Mouse (Mus musculus) midbrain, embryonic 13.5 days (tissue): Measurements from ENCODE around the gene Cln3. TPM values are rescaled to one million over a fixed set of nuclear protein-coding genes. Genes with fewer than 3 reads are reported as not detected.

ENCODE experiments used
- ATAC-seq: fragments of 200-750 bp; cut with Nextera tagmentation; 2 replicates; pipeline ENCODE4 v1.8.0; 2017; ENCODE audit warnings: mild to moderate bottlenecking, moderate TSS enrichment, moderate library complexity
- H3K27ac ChIP-seq: fragments of 300-500 bp; sonication (generic); 2 replicates; pipeline ENCODE4 v1.5.1; 2015; ENCODE audit warnings: inconsistent platforms, mild to moderate bottlenecking, moderate library complexity
- H3K27me3 ChIP-seq: fragments of 300-500 bp; sonication (generic); 2 replicates; pipeline ENCODE4 v1.6.1; 2015; ENCODE audit warnings: mild to moderate bottlenecking, inconsistent platforms
- H3K36me3 ChIP-seq: fragments of 300-500 bp; sonication (generic); 2 replicates; pipeline ENCODE4 v1.6.1; 2015; ENCODE audit warnings: mild to moderate bottlenecking, inconsistent platforms
- H3K4me1 ChIP-seq: fragments of 300-500 bp; sonication (generic); replicated peaks from 2 replicates; pipeline ENCODE4 v1.6.1; 2015; ENCODE audit warnings: inconsistent platforms
- H3K4me2 ChIP-seq: fragments of 300-500 bp; sonication (generic); replicated peaks from 2 replicates; pipeline ENCODE4 v1.6.1; 2015; ENCODE audit warnings: moderate library complexity, mild to moderate bottlenecking, inconsistent platforms
- H3K4me3 ChIP-seq: fragments of 300-500 bp; sonication (generic); replicated peaks from 2 replicates; pipeline ENCODE4 v1.5.1; 2015; ENCODE audit warnings: mild to moderate bottlenecking, inconsistent platforms
- H3K9ac ChIP-seq: fragments of 300-500 bp; sonication (generic); replicated peaks from 2 replicates; pipeline ENCODE4 v1.6.1; 2015; ENCODE audit warnings: mild to moderate bottlenecking, inconsistent platforms
- H3K9me3 ChIP-seq: fragments of 300-500 bp; sonication (generic); 2 replicates; pipeline ENCODE4 v1.6.1; 2016; ENCODE audit warnings: mild to moderate bottlenecking, inconsistent platforms
- WGBS: fragments of 180-500 bp; shearing (Covaris S2); methylation state at CpG from one replicate; pipeline ENCODE4 v1.1.7; 2015; 5-methylcytosine and 5-hydroxymethylcytosine counted together
- polyA plus RNA-seq: library from polyadenylated mRNA; unstranded; fragments of >200 nt; fragmentation: Nextera tagmentation; extraction: Ambion mirVana; gene quantifications from 2 replicates; pipeline ENCODE4 v1.2.1, GENCODE M21; 2015

Gene Cln3
- polyA plus RNA-seq, 1 experiment from 2014 or later: 28.8 TPM

- H3K27ac ChIP-seq: no peak overlapping the region
- no peak overlapping the region for H3K4me2 ChIP-seq
- no peaks in the 10 kb centered on the region for H3K36me3 ChIP-seq
- no peak for ATAC-seq
- 85% methylated on average over 10 of the region's 10 CpGs for WGBS
- no peak overlapping the region for H3K9ac ChIP-seq
- H3K4me3 ChIP-seq: no peak overlapping the region
- no peaks in the 10 kb centered on the region for H3K9me3 ChIP-seq
- no peaks in the 10 kb centered on the region for H3K4me1 ChIP-seq
- no peaks in the 10 kb centered on the region for H3K27me3 ChIP-seq
Measured at GRCm38 (mm10) chr7:126619559-126620275, 34.1 kb upstream of the Cln3 start.

GRCm38 (mm10) chr7:126616707-126617106 lies 31.1 kb upstream of the Cln3 start:
- H3K4me1 ChIP-seq: no peaks in the 10 kb centered on the region
- WGBS: 74% methylated on average over 3 of the region's 3 CpGs
- no peak for ATAC-seq

GRCm38 (mm10) chr7:126612736-126613135 lies 27.1 kb upstream of the Cln3 start:
- Histone ChIP-seq H3K4me2 (no peak overlapping the region), H3K4me1 (no peaks in the 10 kb centered on the region), H3K9ac (no peak overlapping the region), H3K36me3 (no peaks in the 10 kb centered on the region), H3K27me3 (no peaks in the 10 kb centered on the region), H3K4me3 (no peak overlapping the region), H3K27ac (no peak overlapping the region), H3K9me3 (no peaks in the 10 kb centered on the region)
- 73% methylated on average over 3 of the region's 3 CpGs for WGBS
- no peak for ATAC-seq

More at GRCm38 (mm10) chr7:126616707-126617106, 31.1 kb upstream of the Cln3 start:
- H3K36me3 ChIP-seq: no peaks in the 10 kb centered on the region
- H3K9me3 ChIP-seq: no peaks in the 10 kb centered on the region
- no peak overlapping the region for H3K9ac ChIP-seq
- no peak overlapping the region for H3K4me3 ChIP-seq
- H3K4me2 ChIP-seq: no peak overlapping the region
- no peak overlapping the region for H3K27ac ChIP-seq
- no peaks in the 10 kb centered on the region for H3K27me3 ChIP-seq

DNA sequence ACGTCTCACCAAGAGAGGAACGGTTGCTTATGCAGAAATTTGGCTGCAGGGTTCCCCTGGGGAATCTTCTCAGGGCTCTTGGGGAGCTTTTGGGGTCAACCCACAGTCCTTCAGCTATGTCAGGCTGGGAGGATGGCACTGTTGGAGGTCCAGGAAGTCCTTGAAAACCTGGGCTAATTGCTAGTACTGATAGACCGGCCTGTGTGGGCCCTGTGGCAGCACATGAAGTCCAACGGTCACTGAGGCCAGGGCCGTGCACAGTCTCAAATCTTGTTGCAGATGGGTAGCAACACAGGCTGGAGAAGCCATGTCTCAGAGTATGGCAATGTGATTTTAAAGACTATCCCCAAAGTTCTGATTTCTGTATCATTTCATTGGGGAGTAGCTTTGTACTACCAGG lies 22.2 kb upstream of the Cln3 start:
- H3K27me3 ChIP-seq: no peaks in the 10 kb centered on the region
- no peak overlapping the region for H3K9ac ChIP-seq
- no peak overlapping the region for H3K4me2 ChIP-seq
- ATAC-seq: no peak
- no peaks in the 10 kb centered on the region for H3K36me3 ChIP-seq
- H3K4me3 ChIP-seq: no peak overlapping the region
- H3K9me3 ChIP-seq: no peaks in the 10 kb centered on the region
- H3K27ac ChIP-seq: no peak overlapping the region
- 91% methylated on average over 5 of the region's 5 CpGs for WGBS
- H3K4me1 ChIP-seq: no peaks in the 10 kb centered on the region

- H3K27ac ChIP-seq: no peak overlapping the region
- H3K9me3 ChIP-seq: no peaks in the 10 kb centered on the region
- no peak overlapping the region for H3K9ac ChIP-seq
- H3K27me3 ChIP-seq: no peaks in the 10 kb centered on the region
- no peaks in the 10 kb centered on the region for H3K4me1 ChIP-seq
- WGBS: 82% methylated on average over 3 of the region's 3 CpGs
- no peaks in the 10 kb centered on the region for H3K36me3 ChIP-seq
- ATAC-seq: no peak
- no peak overlapping the region for H3K4me2 ChIP-seq
- H3K4me3 ChIP-seq: no peak overlapping the region
Measured at GRCm38 (mm10) chr7:126607064-126607463, 21.4 kb upstream of the Cln3 start.

DNA sequence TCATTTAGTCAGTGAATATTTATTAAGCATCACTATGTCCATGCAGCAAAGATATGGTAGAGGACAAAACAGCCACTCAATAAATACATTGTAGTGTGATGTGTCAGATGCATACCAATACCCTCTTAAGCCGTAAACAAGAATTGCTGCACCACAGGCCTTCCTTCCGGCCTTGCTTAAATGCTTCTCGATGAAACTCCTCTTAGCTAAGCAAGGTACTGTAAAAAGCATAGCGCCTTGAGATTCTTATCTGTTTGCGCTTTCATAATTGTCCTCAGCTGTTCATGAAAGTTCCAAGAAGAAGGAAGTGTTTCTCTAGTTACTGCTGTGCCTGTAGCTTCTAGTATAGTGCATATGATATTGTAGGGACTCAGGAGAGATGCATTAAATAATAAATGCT lies 21.0 kb upstream of the Cln3 start:
- no peaks in the 10 kb centered on the region for H3K36me3 ChIP-seq
- H3K9me3 ChIP-seq: no peaks in the 10 kb centered on the region
- WGBS: 94% methylated on average over 5 of the region's 5 CpGs
- H3K27me3 ChIP-seq: no peaks in the 10 kb centered on the region
- no peak overlapping the region for H3K4me2 ChIP-seq
- no peak overlapping the region for H3K27ac ChIP-seq
- no peak overlapping the region for H3K4me3 ChIP-seq
- ATAC-seq: no peak
- no peak overlapping the region for H3K9ac ChIP-seq
- no peaks in the 10 kb centered on the region for H3K4me1 ChIP-seq

GRCm38 (mm10) chr7:126602650-126603049 lies 17.0 kb upstream of the Cln3 start:
- Histone ChIP-seq H3K4me2 (no peak overlapping the region), H3K4me1 (no peaks in the 10 kb centered on the region), H3K9ac (no peak overlapping the region), H3K9me3 (no peaks in the 10 kb centered on the region), H3K27ac (no peak overlapping the region), H3K36me3 (no peaks in the 10 kb centered on the region), H3K4me3 (no peak overlapping the region), H3K27me3 (no peaks in the 10 kb centered on the region)
- WGBS: 86% methylated on average over 3 of the region's 3 CpGs
- ATAC-seq: no peak

- Histone ChIP-seq H3K4me3 (no peak overlapping the region), H3K27me3 (no peaks in the 10 kb centered on the region), H3K9ac (no peak overlapping the region), H3K36me3 (no peaks in the 10 kb centered on the region), H3K4me2 (no peak overlapping the region), H3K4me1 (no peaks in the 10 kb centered on the region), H3K9me3 (no peaks in the 10 kb centered on the region), H3K27ac (no peak overlapping the region)
- ATAC-seq: no peak
- 48% methylated on average over 5 of the region's 5 CpGs for WGBS
Measured at GRCm38 (mm10) chr7:126601896-126602295, 16.3 kb upstream of the Cln3 start.

DNA sequence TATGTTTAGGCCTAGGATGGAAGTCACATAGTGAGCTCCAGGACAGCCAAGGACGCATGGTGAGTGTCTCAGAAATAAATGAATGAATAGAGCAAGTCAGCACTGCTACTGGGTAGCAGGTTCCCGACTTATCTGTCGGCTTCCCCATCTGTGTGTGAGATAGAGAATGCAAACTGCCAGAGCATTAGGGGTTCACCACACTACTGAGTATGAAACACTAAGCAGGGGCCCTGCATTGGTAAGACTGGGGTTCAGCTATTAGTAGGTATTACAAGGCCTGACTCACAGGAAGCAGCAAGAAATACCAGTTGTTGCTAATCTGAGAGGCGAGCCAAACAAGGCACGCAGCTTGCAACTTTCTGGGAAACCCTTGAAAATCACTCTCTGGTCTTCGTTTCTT lies 13.3 kb upstream of the Cln3 start:
- Histone ChIP-seq H3K36me3 (no peaks in the 10 kb centered on the region), H3K27me3 (0 out of 2 replicates have a peak, but pooled peaks cover under 1% of the 10 kb centered on the region), H3K4me1 (no peaks in the 10 kb centered on the region), H3K27ac (no peak overlapping the region), H3K9ac (no peak overlapping the region), H3K9me3 (no peaks in the 10 kb centered on the region), H3K4me3 (no peak overlapping the region), H3K4me2 (no peak overlapping the region)
- no peak for ATAC-seq
- WGBS: 82% methylated on average over 6 of the region's 6 CpGs

DNA sequence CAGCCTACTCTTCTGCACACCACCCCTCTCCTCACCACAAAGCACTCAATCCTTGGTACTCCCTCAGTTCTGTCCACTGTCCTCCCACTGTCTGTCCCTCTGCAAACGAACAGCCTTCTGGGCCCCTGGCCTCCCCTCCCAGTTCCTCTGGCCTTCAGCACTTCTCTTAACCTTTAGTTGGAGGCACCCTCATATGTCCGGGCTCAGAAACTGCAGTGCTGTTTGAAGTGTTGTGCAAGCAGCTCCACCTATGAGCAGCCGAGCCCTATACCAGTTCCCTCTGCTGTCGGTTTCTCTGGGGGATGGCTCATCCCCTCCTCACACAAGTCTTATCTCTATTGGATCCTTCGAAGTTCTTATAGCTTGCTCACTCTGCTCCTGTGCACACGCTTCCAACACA lies 10.8 kb upstream of the Cln3 start:
- Histone ChIP-seq H3K9ac (no peak overlapping the region), H3K27me3 (peaks cover 6% of the 10 kb centered on the region; the same call in 1 of the 2 replicates), H3K4me1 (no peaks in the 10 kb centered on the region), H3K27ac (no peak overlapping the region), H3K36me3 (no peaks in the 10 kb centered on the region), H3K4me3 (no peak overlapping the region), H3K4me2 (no peak overlapping the region), H3K9me3 (no peaks in the 10 kb centered on the region)
- 63% methylated on average over 6 of the region's 6 CpGs for WGBS
- ATAC-seq: no peak

DNA sequence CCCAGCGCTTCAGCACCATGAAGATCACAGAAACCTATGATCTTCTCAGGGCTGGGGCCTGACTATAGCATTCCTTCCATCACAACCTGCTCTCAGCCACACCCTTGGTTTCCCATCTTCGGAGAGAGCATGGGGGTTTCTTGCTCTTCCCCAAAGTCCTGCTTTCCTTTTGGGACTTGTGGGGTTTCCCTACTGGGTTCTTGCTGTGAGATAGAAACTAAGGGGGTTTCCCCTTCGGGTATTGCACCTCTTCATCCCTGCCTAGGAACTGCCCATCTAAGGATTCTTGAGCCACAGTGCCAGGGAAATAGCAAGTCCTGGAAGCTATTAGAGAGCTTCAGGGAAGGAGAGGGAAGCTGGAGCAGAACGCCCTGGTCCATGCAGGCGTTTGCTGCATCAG lies 10.3 kb upstream of the Cln3 start:
- ATAC-seq: no peak
- H3K9me3 ChIP-seq: no peaks in the 10 kb centered on the region
- H3K4me1 ChIP-seq: no peaks in the 10 kb centered on the region
- H3K4me2 ChIP-seq: no peak overlapping the region
- H3K9ac ChIP-seq: no peak overlapping the region
- no peak overlapping the region for H3K27ac ChIP-seq
- WGBS: 77% methylated on average over 5 of the region's 5 CpGs
- no peak overlapping the region for H3K4me3 ChIP-seq
- H3K27me3 ChIP-seq: peaks cover 6% of the 10 kb centered on the region; the same call in 1 of the 2 replicates
- no peaks in the 10 kb centered on the region for H3K36me3 ChIP-seq

GRCm38 (mm10) chr7:126594862-126595561 lies 9.4 kb upstream of the Cln3 start, which contains the start of gene Il27:
Il27 (minus strand) TSS chr7:126594941.
- no peak within 1 kb of the TSS for H3K9ac ChIP-seq
- peaks cover 6% of the 10 kb centered on the region; the same call in 1 of the 2 replicates for H3K27me3 ChIP-seq
- H3K4me1 ChIP-seq: no peaks in the 10 kb centered on the region
- H3K4me3 ChIP-seq: no peak within 1 kb of the TSS
- H3K36me3 ChIP-seq: no peaks in the 10 kb centered on the region
- H3K27ac ChIP-seq: no peak within 1 kb of the TSS
- no peak within 1 kb of the TSS for H3K4me2 ChIP-seq
- no peak for ATAC-seq
- H3K9me3 ChIP-seq: no peaks in the 10 kb centered on the region
- WGBS: 80% methylated on average over 11 of the region's 11 CpGs
